Mouse (Mus musculus): ENCODE data around the gene Mbtps2. TPM values are rescaled to one million over a fixed set of nuclear protein-coding genes. Genes with fewer than 3 reads are reported as not detected.

The Mbtps2 gene
- polyA plus RNA-seq, 1 experiment = 5.4 TPM

DNA sequence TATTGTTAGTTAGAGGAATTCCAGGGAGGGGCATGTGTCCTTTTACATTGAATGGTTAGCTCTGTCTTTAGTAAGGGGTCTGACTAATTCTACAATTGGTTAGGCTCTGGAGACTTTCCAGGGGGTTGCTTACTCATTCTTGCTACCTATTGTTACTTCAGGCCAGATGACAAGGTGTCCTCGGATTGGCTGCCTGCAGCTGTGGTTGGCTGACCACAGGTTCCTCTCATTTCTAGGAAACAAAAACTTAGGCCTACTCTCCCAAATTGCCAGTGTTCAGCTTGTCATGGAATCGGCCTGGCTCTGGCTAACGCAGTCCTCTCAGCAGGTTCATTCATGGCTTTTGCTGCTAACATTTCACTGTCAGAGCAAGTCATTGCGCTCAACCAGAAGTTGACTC, 31.8 kb upstream of the Mbtps2 start:
- Histone ChIP-seq H3K36me3 (ENCODE audit: control insufficient read depth, insufficient read depth, low read length) (no peaks in the 10 kb centered on the region), H3K27me3 (ENCODE audit: control insufficient read depth, insufficient read depth, low read length) (no peaks in the 10 kb centered on the region), H3K4me3 (ENCODE audit: control insufficient read depth, low read depth, low read length) (no peak overlapping the region), H3K4me1 (ENCODE audit: control insufficient read depth, insufficient read depth, low read length) (no peaks in the 10 kb centered on the region), H3K27ac (ENCODE audit: control insufficient read depth, insufficient read depth, low read depth, low read length) (no peak overlapping the region)
- no peak for TF ChIP-seq POLR2A (IDR thresholded peaks at IDR 0.05; ENCODE audit: control insufficient read depth, low read depth, low read length)
- no peak for TF ChIP-seq CTCF (IDR thresholded peaks at IDR 0.05; ENCODE audit: control insufficient read depth, insufficient read depth, insufficient replicate concordance, low read depth, low read length)

DNA sequence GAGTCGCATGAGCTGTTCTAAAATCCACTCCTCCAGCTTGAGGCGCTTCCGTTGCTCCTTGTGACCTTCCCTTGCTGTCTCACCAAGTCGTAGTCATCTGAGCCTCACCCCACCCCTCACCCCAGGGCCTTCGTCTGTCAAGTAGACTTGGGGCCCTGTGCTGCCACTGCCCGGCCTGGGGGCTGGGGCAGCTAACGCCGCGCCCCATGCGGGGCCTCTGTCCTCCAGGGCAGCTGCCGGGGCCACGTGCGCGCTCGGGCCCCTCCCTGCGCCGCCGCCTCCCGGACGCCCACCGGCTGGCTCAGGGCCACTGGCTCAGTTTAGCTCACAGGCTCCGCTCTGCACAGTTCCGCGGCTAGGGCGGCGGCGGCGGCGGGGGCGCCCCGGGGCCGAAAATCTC, 14.4 kb upstream of the Mbtps2 start:
- H3K27me3 ChIP-seq (ENCODE audit: control insufficient read depth, insufficient read depth, low read length) = no peaks in the 10 kb centered on the region
- no peak for TF ChIP-seq CTCF (IDR thresholded peaks at IDR 0.05; ENCODE audit: control insufficient read depth, insufficient read depth, insufficient replicate concordance, low read depth, low read length)
- no peak for TF ChIP-seq POLR2A (IDR thresholded peaks at IDR 0.05; ENCODE audit: control insufficient read depth, low read depth, low read length)
- peak overlapping the region; percentile 20; the same call in 1 of the 2 replicates for H3K4me3 ChIP-seq (ENCODE audit: control insufficient read depth, low read depth, low read length)
- no peaks in the 10 kb centered on the region for H3K36me3 ChIP-seq (ENCODE audit: control insufficient read depth, insufficient read depth, low read length)
- no peak overlapping the region for H3K27ac ChIP-seq (ENCODE audit: control insufficient read depth, insufficient read depth, low read depth, low read length)
- peaks cover 2% of the 10 kb centered on the region; the same call in 1 of the 2 replicates for H3K4me1 ChIP-seq (ENCODE audit: control insufficient read depth, insufficient read depth, low read length)

- H3K4me3 ChIP-seq (ENCODE audit: control insufficient read depth, low read depth, low read length) = no peak overlapping the region
- H3K36me3 ChIP-seq (ENCODE audit: control insufficient read depth, insufficient read depth, low read length) = no peaks in the 10 kb centered on the region
- TF ChIP-seq CTCF (IDR thresholded peaks at IDR 0.05; ENCODE audit: control insufficient read depth, insufficient read depth, insufficient replicate concordance, low read depth, low read length) (no peak), POLR2A (IDR thresholded peaks at IDR 0.05; ENCODE audit: control insufficient read depth, low read depth, low read length) (no peak)
- no peaks in the 10 kb centered on the region for H3K4me1 ChIP-seq (ENCODE audit: control insufficient read depth, insufficient read depth, low read length)
- no peaks in the 10 kb centered on the region for H3K27me3 ChIP-seq (ENCODE audit: control insufficient read depth, insufficient read depth, low read length)
- no peak overlapping the region for H3K27ac ChIP-seq (ENCODE audit: control insufficient read depth, insufficient read depth, low read depth, low read length)
Measured at GRCm38 (mm10) chrX:157601450-157601849, 2.9 kb upstream of the Mbtps2 start.

DNA sequence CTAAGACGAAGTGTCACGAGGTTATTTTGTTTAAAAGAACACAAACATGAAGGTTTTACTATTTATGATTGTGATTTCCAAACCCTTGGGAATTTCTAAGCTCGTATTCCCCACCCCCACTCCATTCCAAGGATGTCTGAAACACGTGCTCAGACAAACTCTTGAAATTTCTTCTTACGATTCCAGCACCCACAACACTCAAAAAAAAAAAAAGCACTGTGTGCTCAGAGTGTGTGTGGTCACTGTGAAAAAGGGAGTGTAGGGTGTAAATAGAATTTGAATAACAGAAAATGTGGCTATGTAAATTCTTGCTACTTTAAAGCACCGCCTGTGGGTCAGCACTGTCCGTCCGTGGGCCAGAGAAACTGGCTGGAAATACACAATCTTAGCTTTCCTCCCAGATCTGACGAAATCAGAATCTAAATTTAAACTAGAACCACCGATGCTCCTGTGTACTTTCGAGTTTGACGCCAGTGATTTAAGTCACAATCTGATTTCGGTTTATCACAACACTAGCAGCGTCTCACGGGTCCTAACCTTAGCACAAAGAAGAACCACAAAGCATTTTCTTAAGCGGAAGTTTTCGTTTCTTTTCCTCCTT, 830 bp downstream of the Mbtps2 start:
- Histone ChIP-seq H3K27ac (ENCODE audit: control insufficient read depth, insufficient read depth, low read depth, low read length) (peak overlapping the region; percentile 93), H3K4me1 (ENCODE audit: control insufficient read depth, insufficient read depth, low read length) (no peaks in the 10 kb centered on the region), H3K36me3 (ENCODE audit: control insufficient read depth, insufficient read depth, low read length) (no peaks in the 10 kb centered on the region), H3K4me3 (ENCODE audit: control insufficient read depth, low read depth, low read length) (peak overlapping the region; percentile 94), H3K27me3 (ENCODE audit: control insufficient read depth, insufficient read depth, low read length) (no peaks in the 10 kb centered on the region)
- TF ChIP-seq CTCF (IDR thresholded peaks at IDR 0.05; ENCODE audit: control insufficient read depth, insufficient read depth, insufficient replicate concordance, low read depth, low read length) (no peak), POLR2A (IDR thresholded peaks at IDR 0.05; ENCODE audit: control insufficient read depth, low read depth, low read length) (no peak)

- TF ChIP-seq POLR2A (IDR thresholded peaks at IDR 0.05; ENCODE audit: control insufficient read depth, low read depth, low read length) = no peak
- no peak for TF ChIP-seq CTCF (IDR thresholded peaks at IDR 0.05; ENCODE audit: control insufficient read depth, insufficient read depth, insufficient replicate concordance, low read depth, low read length)
- Histone ChIP-seq H3K4me1 (ENCODE audit: control insufficient read depth, insufficient read depth, low read length) (no peaks in the 10 kb centered on the region), H3K27ac (ENCODE audit: control insufficient read depth, insufficient read depth, low read depth, low read length) (no peak overlapping the region), H3K4me3 (ENCODE audit: control insufficient read depth, low read depth, low read length) (no peak overlapping the region), H3K36me3 (ENCODE audit: control insufficient read depth, insufficient read depth, low read length) (no peaks in the 10 kb centered on the region), H3K27me3 (ENCODE audit: control insufficient read depth, insufficient read depth, low read length) (no peaks in the 10 kb centered on the region)
Measured at GRCm38 (mm10) chrX:157596802-157597201, 1.7 kb downstream of the Mbtps2 start.

GRCm38 (mm10) chrX:157595927-157596326, 2.6 kb downstream of the Mbtps2 start:
- Histone ChIP-seq H3K27me3 (ENCODE audit: control insufficient read depth, insufficient read depth, low read length) (no peaks in the 10 kb centered on the region), H3K36me3 (ENCODE audit: control insufficient read depth, insufficient read depth, low read length) (no peaks in the 10 kb centered on the region), H3K4me1 (ENCODE audit: control insufficient read depth, insufficient read depth, low read length) (no peaks in the 10 kb centered on the region), H3K27ac (ENCODE audit: control insufficient read depth, insufficient read depth, low read depth, low read length) (no peak overlapping the region), H3K4me3 (ENCODE audit: control insufficient read depth, low read depth, low read length) (no peak overlapping the region)
- TF ChIP-seq CTCF (IDR thresholded peaks at IDR 0.05; ENCODE audit: control insufficient read depth, insufficient read depth, insufficient replicate concordance, low read depth, low read length) (no peak), POLR2A (IDR thresholded peaks at IDR 0.05; ENCODE audit: control insufficient read depth, low read depth, low read length) (no peak)

- H3K36me3 ChIP-seq (ENCODE audit: control insufficient read depth, insufficient read depth, low read length) = no peaks in the 10 kb centered on the region
- H3K4me1 ChIP-seq (ENCODE audit: control insufficient read depth, insufficient read depth, low read length) = no peaks in the 10 kb centered on the region
- H3K4me3 ChIP-seq (ENCODE audit: control insufficient read depth, low read depth, low read length) = no peak overlapping the region
- no peak for TF ChIP-seq CTCF (IDR thresholded peaks at IDR 0.05; ENCODE audit: control insufficient read depth, insufficient read depth, insufficient replicate concordance, low read depth, low read length)
- H3K27ac ChIP-seq (ENCODE audit: control insufficient read depth, insufficient read depth, low read depth, low read length) = no peak overlapping the region
- no peaks in the 10 kb centered on the region for H3K27me3 ChIP-seq (ENCODE audit: control insufficient read depth, insufficient read depth, low read length)
Measured at GRCm38 (mm10) chrX:157594606-157595005, 3.9 kb downstream of the Mbtps2 start.

DNA sequence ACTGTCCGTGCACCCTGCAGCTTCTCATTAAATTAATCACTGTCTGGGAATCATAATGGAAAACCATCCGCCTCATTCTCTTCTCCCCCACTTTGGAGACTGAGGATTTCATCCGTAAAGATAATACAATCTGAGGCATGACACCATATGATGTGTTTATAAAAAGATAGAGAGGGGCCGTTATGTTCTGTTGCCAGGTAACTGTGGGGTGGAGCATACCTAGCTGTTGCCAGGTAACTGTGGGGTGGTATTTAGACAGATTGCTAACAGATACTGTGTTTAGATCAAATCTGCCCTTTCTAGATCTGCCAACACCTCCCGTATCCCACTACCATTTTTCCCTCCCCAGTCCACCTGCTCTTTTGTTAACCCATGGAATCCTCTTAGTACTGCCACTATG, 11.5 kb downstream of the Mbtps2 start:
- H3K27ac ChIP-seq (ENCODE audit: control insufficient read depth, insufficient read depth, low read depth, low read length) = no peak overlapping the region
- no peaks in the 10 kb centered on the region for H3K27me3 ChIP-seq (ENCODE audit: control insufficient read depth, insufficient read depth, low read length)
- TF ChIP-seq CTCF (IDR thresholded peaks at IDR 0.05; ENCODE audit: control insufficient read depth, insufficient read depth, insufficient replicate concordance, low read depth, low read length) = no peak
- H3K36me3 ChIP-seq (ENCODE audit: control insufficient read depth, insufficient read depth, low read length) = no peaks in the 10 kb centered on the region
- H3K4me1 ChIP-seq (ENCODE audit: control insufficient read depth, insufficient read depth, low read length) = no peaks in the 10 kb centered on the region
- H3K4me3 ChIP-seq (ENCODE audit: control insufficient read depth, low read depth, low read length) = no peak overlapping the region
